Mouse (Mus musculus) liver, embryonic 18 days (tissue): ENCODE results near the gene BC016579. TPM values are rescaled to one million over a fixed set of nuclear protein-coding genes. Genes with fewer than 3 reads are reported as not detected.

Experiments used
- polyA plus RNA-seq: library from polyadenylated mRNA; depleted of rRNA; stranded (reverse); fragments of >200 nt; gene quantifications from 2 replicates; pipeline ENCODE4 v1.2.3, GENCODE M21; 2012; rRNA removed

BC016579 gene
- polyA plus RNA-seq: 0.22 and 0.26 TPM in 2 replicates

DNA sequence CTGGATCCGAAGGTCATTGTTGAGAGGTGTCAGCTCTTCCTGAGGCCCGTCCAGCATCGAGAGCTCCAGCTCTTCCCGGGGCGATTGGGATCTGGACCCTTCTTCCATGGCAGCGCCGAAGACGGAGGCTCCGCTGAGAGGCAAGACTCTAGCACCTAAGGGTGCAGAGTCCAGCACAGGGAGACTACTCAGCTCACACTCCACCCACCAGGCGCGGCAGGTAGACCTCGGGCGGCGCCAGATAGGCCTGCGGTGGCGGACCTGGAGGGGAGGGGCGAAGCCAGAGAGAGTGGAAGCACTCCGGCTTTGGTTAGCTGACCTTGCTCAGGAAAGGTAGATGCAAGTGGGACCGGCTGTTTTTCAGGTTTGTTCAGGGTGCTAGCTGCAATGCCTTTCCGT lies at the start of gene BC016579:
Gene BC016579, minus strand, starts transcription at position 135 of the 399 bp plus-strand sequence.

DNA sequence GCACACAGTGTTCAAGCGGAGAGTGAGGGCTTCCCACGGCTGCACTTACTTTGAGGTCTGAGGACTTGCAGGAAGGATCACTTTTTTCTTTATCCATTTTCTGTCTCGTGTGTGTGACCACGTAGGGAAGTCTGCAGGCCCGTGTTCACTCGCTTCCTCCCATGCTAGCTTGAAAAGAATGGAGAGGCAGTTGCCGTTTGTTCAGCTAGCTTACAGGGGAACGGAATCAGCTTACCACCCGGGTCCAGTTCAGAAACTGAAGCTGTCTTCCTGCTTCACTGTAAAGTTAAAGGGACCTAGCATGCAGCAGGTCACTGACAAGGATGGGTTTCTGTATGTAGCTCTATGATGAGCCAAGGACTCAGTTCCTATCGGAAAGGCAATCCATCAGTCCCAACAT lies 39.7 kb upstream of the BC016579 start, which contains the start of gene Tmprss7:
Gene Tmprss7, minus strand, starts transcription at position 101 of the 400 bp plus-strand sequence.

DNA sequence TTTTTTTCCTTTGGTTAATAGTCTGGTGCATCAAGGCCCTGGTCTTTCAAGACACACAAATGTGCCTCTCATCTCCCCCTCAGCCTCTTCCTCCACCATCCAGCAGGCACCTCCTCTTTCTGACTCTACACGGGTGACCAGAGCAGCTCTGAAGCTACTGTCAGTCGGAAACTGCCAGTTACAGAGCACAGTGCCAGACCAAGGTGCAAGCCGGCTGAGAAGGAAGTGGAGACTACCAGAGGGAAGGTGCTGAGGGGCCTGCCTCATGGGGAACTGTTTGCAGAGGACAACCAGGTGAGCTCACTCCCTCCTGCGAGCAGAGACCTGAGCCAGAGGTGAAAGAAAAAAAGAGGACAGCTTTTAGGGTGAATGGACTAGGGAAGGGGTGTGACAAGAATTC lies 43.6 kb downstream of the BC016579 start, which contains the start of gene Gcsam:
Gene Gcsam, plus strand, starts transcription at position 114 of the 400 bp plus-strand sequence.

Other genes starting within 250 kb of the BC016579 start
- gene Cd200, start 245.0 kb downstream of the BC016579 start, polyA plus RNA-seq: 1.1 and 1.2 TPM in 2 replicates
- 0.51 and 0.59 TPM in 2 replicates for gene Gm609, start 161.1 kb downstream of the BC016579 start, polyA plus RNA-seq
- 0.02 TPM in 1 of 2 replicates, not detected in the other for gene Gm17783, start 122.0 kb downstream of the BC016579 start, polyA plus RNA-seq
- not detected in 2 replicates for gene Slc9c1, start 118.8 kb downstream of the BC016579 start, polyA plus RNA-seq
- 1.1 TPM in 2 replicates for gene Gcsam, start 43.7 kb downstream of the BC016579 start, polyA plus RNA-seq
- gene Tmprss7, start 39.6 kb upstream of the BC016579 start, polyA plus RNA-seq: 0.18 and 0.20 TPM in 2 replicates
- gene Tagln3, start 70.5 kb upstream of the BC016579 start, polyA plus RNA-seq: 0.29 and 0.32 TPM in 2 replicates
- 8.2 and 8.3 TPM in 2 replicates for gene Abhd10, start 88.9 kb upstream of the BC016579 start, polyA plus RNA-seq